Mouse (Mus musculus): ENCODE results near the gene Cers2. TPM values are rescaled to one million over a fixed set of nuclear protein-coding genes. Genes with fewer than 3 reads are reported as not detected.

Cers2 gene
- total RNA-seq (2014; rRNA removed): 283 and 284 TPM in 2 replicates
- 266 and 271 TPM in 2 replicates for polyA plus RNA-seq (2012; rRNA removed)

DNA sequence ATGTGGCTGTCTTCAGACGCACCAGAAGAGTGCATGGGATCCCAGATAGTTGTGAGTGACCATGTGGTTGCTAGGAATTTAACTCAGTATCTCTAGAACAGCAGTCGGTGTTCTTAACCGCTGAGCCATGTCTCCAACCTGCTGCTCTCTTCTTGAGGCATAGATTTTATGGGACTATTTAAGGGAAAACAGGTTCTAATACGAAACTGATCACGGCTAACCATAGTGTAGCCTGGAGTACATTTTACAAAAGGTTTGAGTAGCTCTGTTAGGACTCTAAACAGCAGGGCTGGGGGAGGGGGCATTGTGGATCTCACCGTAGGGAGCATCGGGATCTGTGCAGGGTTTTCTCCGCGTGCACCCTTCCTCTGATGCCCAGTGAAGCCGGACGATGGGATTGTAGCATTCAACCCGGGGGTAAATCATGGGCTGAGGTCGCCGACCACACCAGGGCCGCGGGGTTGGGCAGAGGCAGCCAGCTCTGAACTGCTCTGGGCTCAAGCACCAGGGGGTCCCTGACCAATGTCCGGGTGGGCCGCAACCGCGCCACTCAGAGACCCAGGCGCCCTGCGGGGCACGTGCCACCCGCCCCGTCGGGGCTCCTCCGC is at the start of gene Cers2:
Gene Cers2, plus strand, starts transcription at position 306 of the 608 bp plus-strand sequence.
- Histone ChIP-seq H3K4me3 (ENCODE audit: insufficient read depth, low read depth, low read length) (peak within 1 kb of the TSS; percentile 92), H3K27me3 (ENCODE audit: control insufficient read depth, insufficient read depth, low read length) (no peaks in the 10 kb centered on the region), H3K36me3 (ENCODE audit: control insufficient read depth, insufficient read depth, low read length) (no peaks in the 10 kb centered on the region), H3K27ac (replicated peaks; ENCODE audit: insufficient read depth, low read depth, low read length) (peak within 1 kb of the TSS; percentile 88), H3K9ac (ENCODE audit: low read depth, low read length) (peak within 1 kb of the TSS; percentile 99), H3K4me1 (ENCODE audit: control insufficient read depth, insufficient read depth, low read length) (peaks cover 18% of the 10 kb centered on the region), H3K79me2 (ENCODE audit: control insufficient read depth, insufficient read depth, low read length) (peaks cover 21% of the 10 kb centered on the region; the same call in 1 of the 2 replicates)
- no peak for DNase-seq (ENCODE audit: extremely low read depth, low read depth, low spot score)
- 7% methylated on average over 27 of the region's 27 CpGs for WGBS
- TF ChIP-seq POLR2A (IDR thresholded peaks at IDR 0.05; ENCODE audit: extremely low read depth, insufficient read depth, low read length): no peak
- TF ChIP-seq CTCF (IDR thresholded peaks at IDR 0.05; ENCODE audit: low read depth, low read length): no peak

DNA sequence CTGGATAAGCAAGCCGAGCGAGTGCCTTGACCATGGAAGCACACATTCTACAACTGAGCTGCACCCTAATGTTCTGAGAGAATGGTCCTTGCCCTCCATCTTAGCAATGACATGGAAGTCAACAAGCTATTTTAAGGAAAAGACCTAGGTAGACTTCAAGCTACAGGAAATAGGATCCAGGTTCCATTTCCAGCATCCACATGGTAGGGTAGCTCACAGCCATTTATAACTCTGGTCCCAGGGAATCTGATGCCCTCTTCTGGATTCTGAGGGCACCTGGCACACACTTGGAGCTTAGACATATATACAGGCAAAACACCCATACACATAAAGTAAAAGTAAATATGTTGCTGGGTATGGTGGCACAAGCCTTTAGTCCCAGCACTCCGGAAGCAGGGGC is 48.5 kb upstream of the Cers2 start:
- Histone ChIP-seq H3K79me2 (ENCODE audit: control insufficient read depth, insufficient read depth, low read length) (0 out of 2 replicates have a peak, but pooled peaks cover 4% of the 10 kb centered on the region), H3K36me3 (ENCODE audit: control insufficient read depth, insufficient read depth, low read length) (peaks cover 15% of the 10 kb centered on the region), H3K4me1 (ENCODE audit: control insufficient read depth, insufficient read depth, low read length) (peaks cover 14% of the 10 kb centered on the region), H3K27ac (replicated peaks; ENCODE audit: insufficient read depth, low read depth, low read length) (no peak overlapping the region), H3K9ac (ENCODE audit: low read depth, low read length) (no peak overlapping the region), H3K4me3 (ENCODE audit: insufficient read depth, low read depth, low read length) (no peak overlapping the region), H3K27me3 (ENCODE audit: control insufficient read depth, insufficient read depth, low read length) (no peaks in the 10 kb centered on the region)
- TF ChIP-seq CTCF (IDR thresholded peaks at IDR 0.05; ENCODE audit: low read depth, low read length) (no peak), POLR2A (IDR thresholded peaks at IDR 0.05; ENCODE audit: extremely low read depth, insufficient read depth, low read length) (no peak)
- 98% methylated on average over 3 of the region's 3 CpGs for WGBS
- DNase-seq (ENCODE audit: extremely low read depth, low read depth, low spot score): no peak

DNA sequence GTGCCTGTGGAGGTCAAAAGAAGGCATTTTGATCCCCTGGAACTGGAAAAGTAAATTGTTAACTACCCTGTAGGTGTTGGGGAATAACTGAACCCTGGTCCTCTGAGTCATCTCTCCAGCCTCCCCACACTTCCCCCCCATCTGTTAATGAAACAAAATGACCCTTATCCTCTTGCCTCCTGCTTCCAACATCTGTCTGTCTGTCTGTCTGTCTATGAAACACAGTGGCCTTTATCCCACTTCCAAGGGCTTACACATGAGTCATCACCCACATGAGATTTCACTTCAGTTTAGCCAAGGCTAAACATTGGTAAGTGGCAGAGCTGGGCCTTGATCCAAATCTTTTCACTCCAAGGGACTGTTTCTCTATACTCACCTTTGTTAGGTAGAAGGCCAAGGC is 46.7 kb upstream of the Cers2 start:
- Histone ChIP-seq H3K27me3 (ENCODE audit: control insufficient read depth, insufficient read depth, low read length) (no peaks in the 10 kb centered on the region), H3K36me3 (ENCODE audit: control insufficient read depth, insufficient read depth, low read length) (peaks cover 6% of the 10 kb centered on the region; the same call in 1 of the 2 replicates), H3K27ac (replicated peaks; ENCODE audit: insufficient read depth, low read depth, low read length) (peak overlapping the region; percentile 32; the same call in 1 of the 2 replicates), H3K79me2 (ENCODE audit: control insufficient read depth, insufficient read depth, low read length) (0 out of 2 replicates have a peak, but pooled peaks cover 4% of the 10 kb centered on the region), H3K9ac (ENCODE audit: low read depth, low read length) (no peak overlapping the region), H3K4me1 (ENCODE audit: control insufficient read depth, insufficient read depth, low read length) (peaks cover 13% of the 10 kb centered on the region), H3K4me3 (ENCODE audit: insufficient read depth, low read depth, low read length) (no peak overlapping the region)
- TF ChIP-seq CTCF (IDR thresholded peaks at IDR 0.05; ENCODE audit: low read depth, low read length): no peak
- peak; percentile 83 for DNase-seq (ENCODE audit: extremely low read depth, low read depth, low spot score)

DNA sequence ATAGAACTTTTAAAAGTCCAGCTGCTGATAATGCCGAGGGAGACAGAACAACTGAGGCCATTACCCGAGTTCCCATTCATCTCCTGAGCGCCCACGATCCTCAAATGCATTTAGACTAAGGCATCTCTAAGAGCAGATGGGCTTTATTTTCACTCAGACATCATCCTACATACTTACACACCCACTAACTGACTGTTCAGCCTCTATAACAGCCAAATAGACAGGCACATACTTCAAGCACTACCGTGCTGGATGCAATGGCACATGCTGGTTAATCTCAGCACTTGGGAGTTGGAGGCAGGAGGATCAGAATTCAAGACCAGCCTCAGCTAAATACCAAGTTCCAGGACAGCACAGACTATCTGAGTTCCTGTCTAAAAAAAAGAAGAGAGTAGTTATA is 44.8 kb upstream of the Cers2 start:
- H3K36me3 ChIP-seq (ENCODE audit: control insufficient read depth, insufficient read depth, low read length): peaks cover 3% of the 10 kb centered on the region; the same call in 1 of the 2 replicates
- H3K4me3 ChIP-seq (ENCODE audit: insufficient read depth, low read depth, low read length): no peak overlapping the region
- H3K79me2 ChIP-seq (ENCODE audit: control insufficient read depth, insufficient read depth, low read length): peaks cover 6% of the 10 kb centered on the region; the same call in 1 of the 2 replicates
- H3K9ac ChIP-seq (ENCODE audit: low read depth, low read length): no peak overlapping the region
- peak; percentile 64 for DNase-seq (ENCODE audit: extremely low read depth, low read depth, low spot score)
- H3K4me1 ChIP-seq (ENCODE audit: control insufficient read depth, insufficient read depth, low read length): peaks cover 6% of the 10 kb centered on the region; the same call in 1 of the 2 replicates
- TF ChIP-seq CTCF (IDR thresholded peaks at IDR 0.05; ENCODE audit: low read depth, low read length) (no peak), POLR2A (IDR thresholded peaks at IDR 0.05; ENCODE audit: extremely low read depth, insufficient read depth, low read length) (no peak)
- no peaks in the 10 kb centered on the region for H3K27me3 ChIP-seq (ENCODE audit: control insufficient read depth, insufficient read depth, low read length)
- no peak overlapping the region for H3K27ac ChIP-seq (replicated peaks; ENCODE audit: insufficient read depth, low read depth, low read length)
- WGBS: 53% methylated on average over 5 of the region's 5 CpGs

DNA sequence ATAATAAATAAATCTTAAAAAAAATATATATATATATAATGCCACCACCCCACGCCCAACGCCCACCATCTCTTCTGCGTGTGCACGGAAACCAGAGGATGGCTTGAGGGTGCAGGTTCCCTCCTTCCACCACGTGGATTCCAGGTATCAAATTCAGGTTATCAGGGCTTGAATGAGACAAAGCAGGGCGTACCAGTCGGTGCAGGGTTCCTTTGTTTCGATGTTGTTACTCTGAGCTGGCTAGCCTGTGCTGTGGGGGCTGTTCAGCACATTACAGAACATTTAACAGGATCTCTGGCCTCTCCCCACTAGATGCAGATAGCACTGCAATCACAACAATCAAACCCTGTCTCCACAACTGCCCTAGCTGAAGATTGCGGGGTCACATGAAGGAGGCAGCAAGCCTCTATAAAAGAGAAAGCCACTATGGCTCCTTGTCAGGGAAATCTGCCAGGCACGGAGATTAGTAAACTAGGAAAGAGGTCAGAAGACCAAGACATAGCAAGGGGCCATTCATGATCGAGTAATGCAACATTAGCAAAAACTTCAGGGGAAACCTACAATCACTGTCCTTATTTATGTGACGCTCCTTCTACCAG is 43.7 kb upstream of the Cers2 start:
- no peak for TF ChIP-seq POLR2A (IDR thresholded peaks at IDR 0.05; ENCODE audit: extremely low read depth, insufficient read depth, low read length)
- TF ChIP-seq CTCF (IDR thresholded peaks at IDR 0.05; ENCODE audit: low read depth, low read length): no peak
- Histone ChIP-seq H3K4me3 (ENCODE audit: insufficient read depth, low read depth, low read length) (no peak overlapping the region), H3K9ac (ENCODE audit: low read depth, low read length) (no peak overlapping the region), H3K27me3 (ENCODE audit: control insufficient read depth, insufficient read depth, low read length) (no peaks in the 10 kb centered on the region), H3K27ac (replicated peaks; ENCODE audit: insufficient read depth, low read depth, low read length) (no peak overlapping the region), H3K4me1 (ENCODE audit: control insufficient read depth, insufficient read depth, low read length) (peaks cover 6% of the 10 kb centered on the region), H3K79me2 (ENCODE audit: control insufficient read depth, insufficient read depth, low read length) (peaks cover 11% of the 10 kb centered on the region; the same call in 1 of the 2 replicates), H3K36me3 (ENCODE audit: control insufficient read depth, insufficient read depth, low read length) (no peaks in the 10 kb centered on the region)
- WGBS: 76% methylated on average over 12 of the region's 12 CpGs
- DNase-seq (ENCODE audit: extremely low read depth, low read depth, low spot score): peak; percentile 56

DNA sequence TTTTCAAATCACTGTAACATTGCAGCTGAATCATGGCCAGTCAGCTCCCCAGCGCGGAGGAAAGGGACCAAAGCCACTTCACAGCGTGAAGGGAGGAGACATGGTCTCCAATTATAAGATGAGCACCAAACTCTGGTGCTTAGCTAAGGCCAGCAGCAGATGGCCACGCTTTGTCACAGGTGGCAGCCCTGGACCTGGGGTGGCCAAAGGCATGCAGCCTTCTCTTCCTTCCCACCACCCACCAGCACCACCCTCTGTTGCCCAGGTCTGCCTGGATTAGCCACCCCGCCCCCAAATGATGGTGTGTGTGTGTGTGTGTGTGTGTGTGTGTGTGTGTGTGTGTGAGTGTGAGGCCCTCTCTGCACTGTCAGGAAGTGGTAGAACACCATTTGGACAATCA is 41.1 kb upstream of the Cers2 start:
- WGBS: 92% methylated on average over 5 of the region's 5 CpGs
- Histone ChIP-seq H3K27me3 (ENCODE audit: control insufficient read depth, insufficient read depth, low read length) (no peaks in the 10 kb centered on the region), H3K9ac (ENCODE audit: low read depth, low read length) (no peak overlapping the region), H3K36me3 (ENCODE audit: control insufficient read depth, insufficient read depth, low read length) (no peaks in the 10 kb centered on the region), H3K27ac (replicated peaks; ENCODE audit: insufficient read depth, low read depth, low read length) (no peak overlapping the region), H3K79me2 (ENCODE audit: control insufficient read depth, insufficient read depth, low read length) (peaks cover 11% of the 10 kb centered on the region; the same call in 1 of the 2 replicates), H3K4me3 (ENCODE audit: insufficient read depth, low read depth, low read length) (no peak overlapping the region), H3K4me1 (ENCODE audit: control insufficient read depth, insufficient read depth, low read length) (peaks cover 15% of the 10 kb centered on the region)
- TF ChIP-seq POLR2A (IDR thresholded peaks at IDR 0.05; ENCODE audit: extremely low read depth, insufficient read depth, low read length) (no peak), CTCF (IDR thresholded peaks at IDR 0.05; ENCODE audit: low read depth, low read length) (no peak)
- DNase-seq (ENCODE audit: extremely low read depth, low read depth, low spot score): no peak

Measured in liver, adult 2 months (tissue).